Mouse (Mus musculus): ENCODE data around the gene Zfp213.

Zfp213 gene

DNA sequence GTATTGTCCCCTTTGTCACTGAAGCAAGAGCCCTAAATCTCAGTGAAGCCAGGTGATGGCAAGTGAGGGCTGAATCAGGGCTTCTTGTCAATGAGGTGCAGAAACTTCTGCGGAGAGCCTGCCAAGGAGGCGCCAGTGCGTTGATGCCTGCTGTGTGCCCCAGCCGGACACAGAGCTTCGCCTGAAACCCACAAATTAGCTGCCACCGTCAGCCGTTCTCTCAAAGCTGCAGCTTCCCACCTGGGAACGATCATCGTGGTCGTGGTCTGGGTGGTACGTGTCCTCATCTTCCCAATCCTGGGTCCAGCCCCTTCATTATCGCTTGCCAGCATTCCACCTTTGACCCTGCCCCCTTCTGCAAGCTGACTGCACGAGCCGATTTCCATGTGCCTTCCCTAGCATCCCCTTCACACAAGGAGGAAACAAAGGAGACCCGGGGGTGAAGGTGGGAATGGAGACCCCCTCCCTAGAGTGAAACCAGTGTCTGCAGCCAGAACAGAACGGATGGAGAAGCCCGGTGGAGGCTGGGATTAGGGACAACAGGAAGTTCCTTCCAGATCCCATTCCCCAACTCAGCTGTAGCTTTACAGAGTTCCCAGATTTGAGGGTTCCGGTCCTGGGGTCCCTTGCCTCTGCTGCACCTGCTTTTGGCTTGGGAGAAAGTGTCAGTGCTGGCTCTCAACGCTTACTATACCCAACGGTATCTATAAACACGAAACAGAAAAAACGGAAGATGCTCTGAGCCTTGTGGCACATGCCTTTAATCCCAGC, 21.9 kb upstream of the Zfp213 start:
- no peaks in the 10 kb centered on the region for H3K27me3 ChIP-seq (ENCODE audit: insufficient read depth, low read length)
- H3K4me3 ChIP-seq (replicated peaks; ENCODE audit: low read length), result peak overlapping the region; percentile 93
- no peaks in the 10 kb centered on the region for H3K9me3 ChIP-seq (ENCODE audit: low read length)
- H3K4me1 ChIP-seq (replicated peaks; ENCODE audit: low read depth, low read length), result peaks cover 32% of the 10 kb centered on the region
- peaks cover 33% of the 10 kb centered on the region for H3K36me3 ChIP-seq (ENCODE audit: insufficient read depth, low read length)
- TF ChIP-seq NANOG (IDR thresholded peaks at IDR 0.05; ENCODE audit: borderline replicate concordance, low read length), result no peak
- no peak for TF ChIP-seq CTCF (conservative IDR thresholded peaks at IDR 0.05; ENCODE audit: low read length)
- TF ChIP-seq POU5F1 (IDR thresholded peaks at IDR 0.05; ENCODE audit: borderline replicate concordance, low read length), result peak; percentile 29; the same call in 1 of the 2 replicates

DNA sequence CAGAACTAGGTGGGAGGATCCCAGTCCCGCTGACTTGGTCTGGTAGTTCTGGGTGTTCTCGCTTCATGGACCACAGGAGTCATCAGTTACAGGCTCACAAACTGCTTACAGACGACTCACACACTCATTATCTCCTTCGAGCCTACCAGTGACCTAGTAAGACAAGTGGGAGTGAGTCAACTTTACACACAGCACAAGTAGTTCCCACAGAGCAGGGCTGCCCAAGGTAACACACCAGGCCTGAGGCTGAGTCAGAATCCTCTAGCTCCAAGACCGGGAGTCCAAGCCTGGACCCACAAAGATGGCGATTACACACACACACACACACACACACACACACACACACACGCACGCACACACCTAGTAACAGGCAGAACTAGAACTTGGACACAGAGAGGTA, 20.7 kb upstream of the Zfp213 start:
- Histone ChIP-seq H3K4me3 (replicated peaks; ENCODE audit: low read length) (peak overlapping the region; percentile 93), H3K27me3 (ENCODE audit: insufficient read depth, low read length) (no peaks in the 10 kb centered on the region), H3K9me3 (ENCODE audit: low read length) (no peaks in the 10 kb centered on the region), H3K4me1 (replicated peaks; ENCODE audit: low read depth, low read length) (peaks cover 32% of the 10 kb centered on the region), H3K36me3 (ENCODE audit: insufficient read depth, low read length) (peaks cover 44% of the 10 kb centered on the region)
- TF ChIP-seq NANOG (IDR thresholded peaks at IDR 0.05; ENCODE audit: borderline replicate concordance, low read length) (no peak), CTCF (conservative IDR thresholded peaks at IDR 0.05; ENCODE audit: low read length) (no peak), POU5F1 (IDR thresholded peaks at IDR 0.05; ENCODE audit: borderline replicate concordance, low read length) (no peak)

DNA sequence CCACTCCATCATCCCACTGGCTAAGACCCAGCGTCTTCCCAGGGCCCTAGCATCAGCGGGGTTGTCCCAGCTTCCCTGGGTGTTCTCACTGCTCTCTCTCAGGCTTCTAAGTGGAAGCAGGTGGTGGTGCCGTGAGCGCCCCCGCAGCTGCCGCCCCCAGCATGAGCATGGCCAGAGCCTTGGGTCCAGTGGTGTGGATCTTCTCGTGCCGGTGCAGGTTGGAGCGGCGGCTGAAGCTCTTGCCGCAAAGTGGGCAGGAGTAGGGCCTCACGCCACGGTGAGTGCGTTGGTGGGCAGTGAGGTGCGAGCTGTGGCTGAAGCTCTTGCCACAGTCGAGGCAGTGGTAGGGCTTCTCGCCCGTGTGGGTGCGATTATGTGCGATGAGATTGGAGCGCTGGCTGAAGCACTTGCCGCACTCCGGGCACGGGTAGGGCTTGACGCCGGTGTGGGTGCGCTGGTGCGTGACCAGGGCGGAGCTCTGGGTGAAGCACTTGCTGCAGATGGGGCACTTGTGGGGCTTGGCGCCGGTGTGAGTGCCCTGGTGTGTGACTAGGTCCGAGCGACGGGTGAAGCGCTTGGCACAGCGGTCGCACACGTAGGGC, 12.0 kb upstream of the Zfp213 start:
- H3K4me1 ChIP-seq (replicated peaks; ENCODE audit: low read depth, low read length), result peaks cover 27% of the 10 kb centered on the region
- H3K36me3 ChIP-seq (ENCODE audit: insufficient read depth, low read length), result peaks cover 70% of the 10 kb centered on the region
- H3K4me3 ChIP-seq (replicated peaks; ENCODE audit: low read length), result peak overlapping the region; percentile 74
- peaks cover 29% of the 10 kb centered on the region for H3K9me3 ChIP-seq (ENCODE audit: low read length)
- TF ChIP-seq NANOG (IDR thresholded peaks at IDR 0.05; ENCODE audit: borderline replicate concordance, low read length) (no peak), CTCF (conservative IDR thresholded peaks at IDR 0.05; ENCODE audit: low read length) (no peak), POU5F1 (IDR thresholded peaks at IDR 0.05; ENCODE audit: borderline replicate concordance, low read length) (no peak; the same call in 1 of the 2 replicates)
- H3K27me3 ChIP-seq (ENCODE audit: insufficient read depth, low read length), result peaks cover 8% of the 10 kb centered on the region

DNA sequence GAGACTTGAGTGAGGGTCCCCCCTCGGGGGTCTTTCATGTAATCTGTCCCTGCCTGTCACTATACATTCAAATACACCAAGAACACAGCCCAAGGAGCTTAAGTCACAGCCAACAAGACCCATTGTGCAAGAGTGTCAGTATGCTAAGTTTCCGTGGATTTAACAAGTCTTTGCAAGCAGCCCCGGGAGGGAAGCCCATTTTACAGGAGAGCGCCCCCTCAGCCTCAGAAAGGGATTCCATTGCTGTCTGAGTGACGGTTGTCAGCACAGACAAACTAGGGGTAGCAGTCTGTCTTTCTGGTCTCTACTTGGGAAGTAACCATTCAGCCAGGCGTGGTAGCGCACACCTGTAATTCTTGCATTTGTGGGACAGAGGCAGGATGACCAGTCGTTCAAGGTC, 10.1 kb upstream of the Zfp213 start:
- Histone ChIP-seq H3K4me3 (replicated peaks; ENCODE audit: low read length) (no peak overlapping the region), H3K27me3 (ENCODE audit: insufficient read depth, low read length) (peaks cover 8% of the 10 kb centered on the region), H3K4me1 (replicated peaks; ENCODE audit: low read depth, low read length) (peaks cover 27% of the 10 kb centered on the region), H3K9me3 (ENCODE audit: low read length) (peaks cover 29% of the 10 kb centered on the region), H3K36me3 (ENCODE audit: insufficient read depth, low read length) (peaks cover 50% of the 10 kb centered on the region)
- no peak for TF ChIP-seq POU5F1 (IDR thresholded peaks at IDR 0.05; ENCODE audit: borderline replicate concordance, low read length)
- TF ChIP-seq CTCF (conservative IDR thresholded peaks at IDR 0.05; ENCODE audit: low read length), result peak; percentile 6; the same call in 1 of the 2 replicates

DNA sequence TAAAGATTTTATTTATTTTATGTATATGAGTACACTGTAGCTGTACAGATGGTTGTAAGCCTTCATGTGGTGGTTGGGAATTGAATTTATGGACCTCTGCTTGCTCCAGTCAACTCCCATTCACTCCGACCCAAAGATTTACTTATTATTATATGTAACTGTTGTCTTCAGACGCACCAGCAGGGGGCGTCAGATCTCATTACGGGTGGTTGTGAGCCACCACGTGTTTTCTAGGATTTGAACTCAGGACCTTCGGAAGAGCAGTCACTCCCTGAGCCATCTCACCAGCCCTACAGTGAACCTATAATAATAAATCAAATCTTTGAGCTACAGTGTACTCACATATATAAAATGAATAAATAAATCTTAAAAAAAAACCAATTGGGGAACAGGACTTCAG, 8.0 kb upstream of the Zfp213 start:
- Histone ChIP-seq H3K4me1 (replicated peaks; ENCODE audit: low read depth, low read length) (peaks cover 27% of the 10 kb centered on the region), H3K9me3 (ENCODE audit: low read length) (peaks cover 26% of the 10 kb centered on the region), H3K4me3 (replicated peaks; ENCODE audit: low read length) (no peak overlapping the region), H3K27me3 (ENCODE audit: insufficient read depth, low read length) (peaks cover 5% of the 10 kb centered on the region), H3K36me3 (ENCODE audit: insufficient read depth, low read length) (peaks cover 31% of the 10 kb centered on the region)
- TF ChIP-seq NANOG (IDR thresholded peaks at IDR 0.05; ENCODE audit: borderline replicate concordance, low read length), result no peak
- peak; percentile 28 for TF ChIP-seq CTCF (conservative IDR thresholded peaks at IDR 0.05; ENCODE audit: low read length)

DNA sequence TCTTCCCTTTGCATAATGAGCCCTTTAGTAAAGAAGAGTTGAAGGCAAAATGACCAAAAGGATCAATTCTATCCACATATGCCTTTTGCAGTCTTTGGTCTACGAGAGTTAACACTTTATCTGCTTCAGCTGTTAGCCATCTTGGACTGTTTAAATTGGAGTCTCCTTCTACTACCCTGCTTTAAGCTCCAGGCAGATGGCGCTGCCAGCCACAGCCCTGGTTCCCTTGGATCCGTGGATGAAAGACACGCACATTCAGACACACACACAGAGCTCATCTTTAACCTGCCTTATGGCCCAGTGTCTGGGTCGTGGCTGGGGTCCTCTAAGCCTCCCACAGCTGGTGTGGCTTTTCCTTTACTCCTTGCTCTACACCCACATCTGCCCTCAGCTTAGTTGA, 7.0 kb upstream of the Zfp213 start:
- peaks cover 17% of the 10 kb centered on the region for H3K4me1 ChIP-seq (replicated peaks; ENCODE audit: low read depth, low read length)
- H3K4me3 ChIP-seq (replicated peaks; ENCODE audit: low read length), result no peak overlapping the region
- TF ChIP-seq NANOG (IDR thresholded peaks at IDR 0.05; ENCODE audit: borderline replicate concordance, low read length) (no peak), POU5F1 (IDR thresholded peaks at IDR 0.05; ENCODE audit: borderline replicate concordance, low read length) (no peak), CTCF (conservative IDR thresholded peaks at IDR 0.05; ENCODE audit: low read length) (no peak)
- H3K27me3 ChIP-seq (ENCODE audit: insufficient read depth, low read length), result no peaks in the 10 kb centered on the region
- peaks cover 22% of the 10 kb centered on the region for H3K36me3 ChIP-seq (ENCODE audit: insufficient read depth, low read length)
- peaks cover 19% of the 10 kb centered on the region for H3K9me3 ChIP-seq (ENCODE audit: low read length)

DNA sequence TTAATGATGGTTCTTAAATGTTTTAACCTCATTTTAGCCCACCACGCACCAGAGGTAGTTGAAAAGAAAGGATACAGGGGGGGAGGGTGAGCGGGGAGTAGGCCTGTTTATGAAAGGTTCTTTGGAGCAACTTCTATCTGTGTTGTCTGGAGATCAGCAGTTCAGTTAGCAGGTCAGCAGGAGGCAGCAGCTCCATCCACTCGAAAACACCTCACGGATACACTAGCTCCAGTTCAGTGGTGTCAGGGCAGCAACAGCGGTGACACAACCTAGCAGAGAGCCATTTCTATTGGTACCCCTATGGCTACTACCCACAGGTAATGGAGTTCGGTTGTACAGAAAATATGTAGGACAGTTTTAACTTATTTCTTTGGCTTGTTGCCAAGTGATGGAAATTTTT, 6.0 kb upstream of the Zfp213 start:
- no peak for TF ChIP-seq NANOG (IDR thresholded peaks at IDR 0.05; ENCODE audit: borderline replicate concordance, low read length)
- TF ChIP-seq CTCF (conservative IDR thresholded peaks at IDR 0.05; ENCODE audit: low read length), result no peak
- no peak for TF ChIP-seq POU5F1 (IDR thresholded peaks at IDR 0.05; ENCODE audit: borderline replicate concordance, low read length)
- Histone ChIP-seq H3K4me1 (replicated peaks; ENCODE audit: low read depth, low read length) (peaks cover 16% of the 10 kb centered on the region), H3K27me3 (ENCODE audit: insufficient read depth, low read length) (no peaks in the 10 kb centered on the region), H3K9me3 (ENCODE audit: low read length) (peaks cover 12% of the 10 kb centered on the region), H3K4me3 (replicated peaks; ENCODE audit: low read length) (no peak overlapping the region), H3K36me3 (ENCODE audit: insufficient read depth, low read length) (peaks cover 12% of the 10 kb centered on the region)

DNA sequence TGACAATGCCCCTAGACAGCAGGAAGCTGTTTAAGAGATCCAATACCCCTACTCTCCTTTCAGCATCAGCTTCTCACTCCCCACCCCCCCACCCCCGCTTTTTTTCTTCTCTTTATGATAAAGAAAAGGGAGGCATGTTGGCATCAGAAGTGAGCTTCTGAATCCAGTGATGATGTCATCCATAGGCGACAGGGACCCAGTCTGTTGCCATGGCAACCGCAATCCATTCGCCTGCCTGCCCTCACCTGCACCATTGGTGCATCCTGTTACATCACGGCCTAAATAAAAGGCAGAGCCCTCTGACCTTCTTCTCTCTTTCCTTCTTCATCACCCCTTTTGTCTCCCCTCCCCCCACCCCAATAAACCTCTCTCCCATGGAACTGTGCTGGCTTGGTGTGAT, 4.3 kb upstream of the Zfp213 start:
- no peak overlapping the region for H3K4me3 ChIP-seq (replicated peaks; ENCODE audit: low read length)
- TF ChIP-seq POU5F1 (IDR thresholded peaks at IDR 0.05; ENCODE audit: borderline replicate concordance, low read length) (no peak), CTCF (conservative IDR thresholded peaks at IDR 0.05; ENCODE audit: low read length) (no peak), NANOG (IDR thresholded peaks at IDR 0.05; ENCODE audit: borderline replicate concordance, low read length) (no peak)
- H3K27me3 ChIP-seq (ENCODE audit: insufficient read depth, low read length), result no peaks in the 10 kb centered on the region
- H3K36me3 ChIP-seq (ENCODE audit: insufficient read depth, low read length), result no peaks in the 10 kb centered on the region
- peaks cover 21% of the 10 kb centered on the region for H3K4me1 ChIP-seq (replicated peaks; ENCODE audit: low read depth, low read length)
- H3K9me3 ChIP-seq (ENCODE audit: low read length), result no peaks in the 10 kb centered on the region
